Mouse (Mus musculus) liver, embryonic 14.5 days (tissue): Measurements from ENCODE around the gene Rab11fip5.

ENCODE experiments used
- CTCF ChIP-seq: IDR thresholded peaks from 2 replicates; pipeline ENCODE4 v1.5.1; 2016; ENCODE audit warnings: antibody characterized with exemption, low read depth, control low read depth
- EP300 ChIP-seq: IDR thresholded peaks from 2 replicates; pipeline ENCODE4 v1.6.1; 2016; ENCODE audit warnings: antibody characterized with exemption, low read depth

DNA sequence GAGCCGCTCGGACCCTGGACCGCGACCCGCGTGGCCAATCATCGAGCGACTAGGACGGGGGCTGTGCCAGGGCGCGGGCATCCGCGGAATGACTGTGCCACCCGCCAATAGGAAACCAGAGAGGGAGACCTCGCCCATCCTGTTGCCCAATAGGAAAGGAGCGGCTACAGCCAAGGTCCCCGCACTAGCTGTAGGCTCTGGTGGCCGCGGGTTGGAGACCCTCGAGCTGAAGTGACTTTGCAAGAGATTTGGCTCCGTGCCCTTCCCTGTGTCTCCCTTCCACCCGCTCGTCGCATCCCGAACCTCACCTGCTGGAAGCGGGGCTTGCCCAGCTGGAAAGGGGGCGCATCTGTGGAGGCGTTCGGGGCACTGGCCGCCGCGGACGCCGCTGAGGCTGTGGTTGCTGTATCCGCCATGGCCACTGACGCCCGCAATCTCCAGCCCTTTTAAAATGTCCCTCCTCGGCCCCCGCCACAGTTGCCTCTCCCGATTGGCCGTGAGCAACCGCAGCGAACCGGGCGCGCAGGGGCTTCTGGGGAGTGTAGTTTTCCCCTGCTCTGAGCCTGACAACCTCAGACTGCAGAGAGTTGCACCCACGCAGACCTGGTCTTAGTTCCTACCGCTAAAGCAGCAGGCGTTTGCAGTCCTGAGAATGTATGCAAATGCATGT lies 41.3 kb downstream of the Rab11fip5 start, which contains the start of gene Sfxn5:
- TF ChIP-seq CTCF (no peak), EP300 (no peak)
